Mouse (Mus musculus): Measurements from ENCODE around the gene Abi3bp.

Abi3bp gene

GRCm38 (mm10) chr16:56477677-56478574 lies at the start of gene Abi3bp:
Abi3bp (plus strand) TSS chr16:56477878.
- Histone ChIP-seq H3K27me3 (ENCODE audit: control insufficient read depth, insufficient read depth, low read length, poor library complexity, severe bottlenecking) (no peaks in the 10 kb centered on the region), H3K36me3 (ENCODE audit: control insufficient read depth, insufficient read depth, low read length, poor library complexity, severe bottlenecking) (no peaks in the 10 kb centered on the region)
- no peak for DNase-seq (ENCODE audit: low read depth, low spot score)

DNA sequence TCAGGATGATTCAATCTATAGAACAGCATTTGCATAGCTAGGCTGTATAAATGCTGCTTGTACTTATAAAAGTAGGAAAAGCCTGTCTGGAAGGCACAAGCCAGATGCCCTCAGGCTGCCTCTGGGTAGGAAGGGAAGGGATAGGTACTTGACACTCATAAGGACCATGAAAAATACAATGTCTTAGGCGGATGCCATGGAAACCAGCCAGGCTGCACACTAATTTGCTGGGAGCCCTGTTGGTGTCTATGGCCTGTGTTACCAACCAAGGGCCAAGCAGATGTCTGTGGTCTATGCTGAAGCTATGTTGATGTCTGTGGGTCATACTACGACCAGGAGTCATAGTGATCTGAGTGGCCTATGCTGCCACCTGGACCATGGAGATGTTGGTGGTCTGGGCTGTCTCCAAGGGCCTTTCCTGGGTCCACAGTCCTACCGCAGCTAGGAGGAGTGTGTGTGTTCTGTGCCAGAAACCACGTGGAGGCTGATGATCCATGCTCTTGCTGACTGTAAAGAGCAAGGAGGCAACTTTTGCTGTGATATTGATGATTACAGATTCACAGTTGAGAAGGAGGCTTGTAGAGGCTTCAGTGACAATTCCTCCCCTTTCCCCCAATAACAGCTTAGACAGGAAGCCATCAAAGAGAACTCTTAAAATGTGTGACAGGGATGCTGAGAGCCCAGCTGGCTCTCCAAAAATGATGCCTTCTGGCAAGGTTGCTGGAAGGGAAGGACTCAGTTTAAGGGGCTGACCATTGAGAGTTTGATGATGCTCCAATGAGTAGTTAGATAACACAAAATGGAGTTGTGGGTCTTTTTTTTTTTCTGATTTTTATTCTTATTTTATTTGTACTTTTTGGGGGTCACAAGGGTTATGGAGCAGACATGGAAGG lies 42.1 kb upstream of the Abi3bp start:
- no peaks in the 10 kb centered on the region for H3K36me3 ChIP-seq (ENCODE audit: control insufficient read depth, insufficient read depth, low read length, poor library complexity, severe bottlenecking)
- no peak for DNase-seq (ENCODE audit: low read depth, low spot score)

DNA sequence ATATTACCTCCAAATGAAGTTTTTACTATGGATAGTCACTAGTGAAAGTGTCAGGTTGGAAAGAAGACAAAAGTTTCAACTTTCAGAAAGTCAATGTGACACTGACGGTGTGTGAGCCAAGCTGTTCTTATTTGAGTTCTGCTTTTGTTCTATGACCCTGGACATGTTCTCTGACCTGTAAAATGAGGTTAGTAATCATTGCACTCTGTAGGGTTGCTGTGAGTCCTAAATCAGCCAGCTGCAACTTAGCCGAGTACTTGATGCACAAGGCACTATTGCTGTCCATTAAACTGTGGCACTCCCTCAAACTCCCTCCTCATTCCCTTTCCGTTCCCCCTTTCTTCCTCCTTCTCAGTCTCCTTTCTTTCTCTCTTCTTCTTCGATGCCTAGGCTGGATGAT lies 37.4 kb upstream of the Abi3bp start:
- no peaks in the 10 kb centered on the region for H3K36me3 ChIP-seq (ENCODE audit: control insufficient read depth, insufficient read depth, low read length, poor library complexity, severe bottlenecking)
- no peaks in the 10 kb centered on the region; the same call in 1 of the 2 replicates for H3K27me3 ChIP-seq (ENCODE audit: control insufficient read depth, insufficient read depth, low read length, poor library complexity, severe bottlenecking)
- DNase-seq (ENCODE audit: low read depth, low spot score): no peak

More for the DNA sequence above, 42.1 kb upstream of the Abi3bp start:
- no peaks in the 10 kb centered on the region; the same call in 1 of the 2 replicates for H3K27me3 ChIP-seq (ENCODE audit: control insufficient read depth, insufficient read depth, low read length, poor library complexity, severe bottlenecking)

DNA sequence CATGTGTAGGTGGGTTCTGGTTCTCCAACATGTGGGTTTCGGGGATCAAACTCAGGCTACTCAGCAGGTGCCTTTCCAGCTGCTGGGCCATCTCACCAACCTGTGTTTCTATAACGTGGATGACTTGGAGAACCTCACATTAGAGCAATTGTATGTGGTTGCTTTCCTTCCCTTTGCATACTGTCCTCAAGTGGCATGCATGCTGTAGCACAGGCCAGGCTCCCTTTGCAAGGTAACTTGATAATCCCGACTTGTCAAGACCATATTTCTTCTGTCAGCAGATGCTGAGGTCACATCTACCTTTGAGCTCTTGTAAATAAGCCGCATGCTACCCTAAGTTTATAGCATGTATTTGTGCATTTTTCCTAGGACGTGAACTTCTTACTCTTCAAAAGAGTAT lies 36.6 kb upstream of the Abi3bp start:
- no peak for DNase-seq (ENCODE audit: low read depth, low spot score)
- Histone ChIP-seq H3K27me3 (ENCODE audit: control insufficient read depth, insufficient read depth, low read length, poor library complexity, severe bottlenecking) (no peaks in the 10 kb centered on the region; the same call in 1 of the 2 replicates), H3K36me3 (ENCODE audit: control insufficient read depth, insufficient read depth, low read length, poor library complexity, severe bottlenecking) (no peaks in the 10 kb centered on the region)

DNA sequence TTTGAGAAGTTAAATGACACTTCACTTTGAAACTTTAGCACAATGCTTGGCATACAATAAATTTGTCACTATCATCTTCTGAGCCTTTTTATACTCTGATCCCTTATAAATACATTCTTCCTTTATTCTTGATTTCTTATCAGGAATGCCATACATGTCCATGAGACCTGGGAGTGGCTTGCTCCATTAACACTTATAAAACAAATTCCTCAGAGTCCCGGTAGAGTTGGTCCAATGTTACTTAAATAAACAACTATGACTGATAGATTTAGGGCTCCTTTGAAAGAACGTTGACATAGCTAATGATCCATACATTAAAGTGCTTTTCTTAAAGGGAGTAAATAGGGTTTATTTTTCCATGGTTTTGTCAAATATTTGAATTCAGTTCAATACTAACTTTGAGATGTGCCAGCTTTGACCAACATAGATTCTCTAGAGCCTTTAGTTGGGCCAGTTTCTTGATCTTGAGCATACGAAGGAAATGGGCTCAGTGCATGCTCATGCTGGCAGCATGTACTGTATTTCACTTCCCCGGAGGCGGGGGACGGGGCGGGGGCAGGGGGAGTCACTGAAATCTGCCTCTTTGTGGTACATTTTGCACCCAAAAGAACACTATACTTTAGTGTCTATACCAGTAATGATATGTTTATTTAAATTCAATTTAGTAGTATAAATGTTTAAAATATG lies 35.9 kb upstream of the Abi3bp start:
- no peaks in the 10 kb centered on the region; the same call in 1 of the 2 replicates for H3K27me3 ChIP-seq (ENCODE audit: control insufficient read depth, insufficient read depth, low read length, poor library complexity, severe bottlenecking)
- DNase-seq (ENCODE audit: low read depth, low spot score): no peak
- no peaks in the 10 kb centered on the region for H3K36me3 ChIP-seq (ENCODE audit: control insufficient read depth, insufficient read depth, low read length, poor library complexity, severe bottlenecking)

DNA sequence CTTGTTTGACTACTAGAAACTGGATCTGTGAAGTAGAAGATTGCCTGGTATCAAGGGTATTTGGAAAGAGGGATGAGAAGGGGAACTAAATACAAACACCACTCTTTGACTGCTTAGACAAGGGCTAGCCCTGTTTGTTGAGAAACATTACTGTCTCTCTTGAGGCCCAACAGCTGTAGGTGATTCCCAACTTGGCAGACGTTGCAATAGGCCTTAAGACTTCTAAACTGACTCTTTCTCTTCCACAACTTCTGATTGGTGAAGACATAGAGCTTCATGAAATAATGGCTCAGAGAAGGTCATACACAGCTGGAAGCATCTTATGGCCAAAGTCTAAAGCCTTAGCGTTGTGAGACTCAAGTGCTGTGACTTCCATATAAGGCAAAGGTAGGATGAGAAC lies 26.2 kb upstream of the Abi3bp start:
- no peak for DNase-seq (ENCODE audit: low read depth, low spot score)
- Histone ChIP-seq H3K27me3 (ENCODE audit: control insufficient read depth, insufficient read depth, low read length, poor library complexity, severe bottlenecking) (no peaks in the 10 kb centered on the region), H3K36me3 (ENCODE audit: control insufficient read depth, insufficient read depth, low read length, poor library complexity, severe bottlenecking) (no peaks in the 10 kb centered on the region)

- H3K36me3 ChIP-seq (ENCODE audit: control insufficient read depth, insufficient read depth, low read length, poor library complexity, severe bottlenecking): no peaks in the 10 kb centered on the region
- no peaks in the 10 kb centered on the region for H3K27me3 ChIP-seq (ENCODE audit: control insufficient read depth, insufficient read depth, low read length, poor library complexity, severe bottlenecking)
- DNase-seq (ENCODE audit: low read depth, low spot score): no peak
These were observed 25.8 kb upstream of the Abi3bp start for GRCm38 (mm10) chr16:56451923-56452322.

- no peaks in the 10 kb centered on the region for H3K27me3 ChIP-seq (ENCODE audit: control insufficient read depth, insufficient read depth, low read length, poor library complexity, severe bottlenecking)
- no peaks in the 10 kb centered on the region for H3K36me3 ChIP-seq (ENCODE audit: control insufficient read depth, insufficient read depth, low read length, poor library complexity, severe bottlenecking)
- no peak for DNase-seq (ENCODE audit: low read depth, low spot score)
These were observed 19.5 kb upstream of the Abi3bp start for GRCm38 (mm10) chr16:56458052-56458754.

DNA sequence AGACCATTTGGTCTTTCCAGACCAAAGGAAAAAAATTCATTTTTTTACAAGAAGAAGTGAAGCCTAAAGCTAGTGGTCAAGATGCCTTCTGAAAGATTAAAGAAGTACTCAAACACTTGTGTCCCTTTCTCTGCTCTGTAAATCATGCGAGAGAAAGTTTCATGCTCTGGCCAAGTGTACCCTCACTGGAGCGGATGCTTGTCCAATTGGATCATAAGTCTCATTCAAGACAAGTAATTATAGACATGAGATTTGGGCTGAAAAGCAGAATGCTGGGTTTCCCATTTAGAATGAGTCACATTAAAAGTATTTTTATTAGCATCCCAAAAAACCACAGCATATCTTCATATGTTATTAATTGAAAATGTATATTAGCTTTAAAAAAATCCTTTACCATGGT lies 4.5 kb upstream of the Abi3bp start:
- H3K27me3 ChIP-seq (ENCODE audit: control insufficient read depth, insufficient read depth, low read length, poor library complexity, severe bottlenecking): no peaks in the 10 kb centered on the region
- no peaks in the 10 kb centered on the region for H3K36me3 ChIP-seq (ENCODE audit: control insufficient read depth, insufficient read depth, low read length, poor library complexity, severe bottlenecking)
- no peak for DNase-seq (ENCODE audit: low read depth, low spot score)

GRCm38 (mm10) chr16:56475676-56476075 lies 2.0 kb upstream of the Abi3bp start:
- DNase-seq (ENCODE audit: low read depth, low spot score): no peak
- no peaks in the 10 kb centered on the region for H3K36me3 ChIP-seq (ENCODE audit: control insufficient read depth, insufficient read depth, low read length, poor library complexity, severe bottlenecking)
- H3K27me3 ChIP-seq (ENCODE audit: control insufficient read depth, insufficient read depth, low read length, poor library complexity, severe bottlenecking): no peaks in the 10 kb centered on the region

DNA sequence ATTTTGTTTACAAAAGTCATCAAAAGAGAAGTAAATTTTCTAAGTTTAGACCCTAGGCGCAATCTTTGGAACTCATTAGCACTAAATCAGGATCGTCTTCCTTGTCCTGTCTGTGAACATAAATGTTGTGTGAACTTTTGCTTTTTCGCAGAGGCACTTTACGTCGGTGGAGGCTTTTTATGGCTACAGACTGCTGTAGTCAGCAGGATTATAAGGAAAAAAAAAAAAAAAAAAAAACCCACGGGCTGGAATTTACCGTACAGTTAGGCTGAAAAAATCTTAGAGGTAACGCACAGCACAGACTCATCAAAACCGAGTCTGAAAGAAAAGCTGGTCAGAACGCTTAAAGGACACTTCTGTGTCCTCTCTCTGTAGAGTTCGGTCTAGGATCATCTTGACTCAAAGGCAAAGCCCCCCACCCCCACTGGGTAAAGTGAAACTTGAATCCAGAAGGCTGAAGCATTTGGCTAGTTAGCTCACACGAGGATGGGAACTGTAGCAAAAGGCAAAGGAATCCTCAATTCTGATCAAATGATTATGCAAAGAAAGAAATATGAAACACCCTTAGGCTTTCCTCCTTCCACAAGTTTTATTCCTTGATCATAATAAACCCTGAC lies 1.0 kb downstream of the Abi3bp start:
- DNase-seq (ENCODE audit: low read depth, low spot score): no peak
- H3K27me3 ChIP-seq (ENCODE audit: control insufficient read depth, insufficient read depth, low read length, poor library complexity, severe bottlenecking): no peaks in the 10 kb centered on the region
- no peaks in the 10 kb centered on the region for H3K36me3 ChIP-seq (ENCODE audit: control insufficient read depth, insufficient read depth, low read length, poor library complexity, severe bottlenecking)

DNA sequence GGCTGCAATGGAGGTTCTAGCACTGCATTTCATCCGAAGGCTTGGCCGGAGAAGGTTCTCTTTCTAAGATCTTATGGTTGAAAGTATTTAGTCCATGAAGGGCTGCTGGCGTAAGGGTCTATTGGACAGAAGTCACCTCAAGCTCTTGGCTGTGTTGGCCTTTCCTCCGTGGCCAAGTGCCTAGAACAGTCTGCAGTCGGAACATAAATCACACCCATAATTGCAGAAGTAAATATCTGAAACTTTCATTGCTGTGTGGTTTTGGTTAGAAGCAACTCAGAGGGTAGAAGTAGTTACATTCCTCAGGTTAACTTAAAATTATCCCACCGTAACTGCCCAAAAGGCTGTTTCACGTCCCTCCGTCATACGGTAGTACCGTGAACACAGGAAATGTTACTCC lies 5.8 kb downstream of the Abi3bp start:
- Histone ChIP-seq H3K27me3 (ENCODE audit: control insufficient read depth, insufficient read depth, low read length, poor library complexity, severe bottlenecking) (no peaks in the 10 kb centered on the region), H3K36me3 (ENCODE audit: control insufficient read depth, insufficient read depth, low read length, poor library complexity, severe bottlenecking) (no peaks in the 10 kb centered on the region)
- no peak for DNase-seq (ENCODE audit: low read depth, low spot score)

- DNase-seq (ENCODE audit: low read depth, low spot score): no peak
- H3K36me3 ChIP-seq (ENCODE audit: control insufficient read depth, insufficient read depth, low read length, poor library complexity, severe bottlenecking): no peaks in the 10 kb centered on the region
These were observed 8.8 kb downstream of the Abi3bp start for GRCm38 (mm10) chr16:56486461-56486860.

DNA sequence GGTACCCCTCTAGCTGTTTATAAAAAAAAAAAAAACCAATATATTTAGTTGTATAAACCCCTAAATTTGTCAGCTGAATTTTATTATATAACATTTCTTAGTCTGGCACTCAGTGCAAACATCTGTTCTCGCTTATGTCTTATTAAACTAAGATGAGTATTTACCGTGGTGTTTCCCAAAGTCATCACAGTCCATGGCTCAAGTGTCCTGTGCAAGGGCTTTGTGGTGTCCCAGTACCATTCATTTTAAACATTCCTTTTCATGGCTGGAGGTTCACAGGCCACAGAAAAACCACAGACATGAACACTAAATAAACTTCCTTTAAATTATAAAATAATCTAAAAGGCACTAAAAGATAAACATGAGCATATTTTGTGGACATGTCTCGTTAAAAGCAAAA lies 13.2 kb downstream of the Abi3bp start:
- DNase-seq (ENCODE audit: low read depth, low spot score): no peak
- no peaks in the 10 kb centered on the region for H3K36me3 ChIP-seq (ENCODE audit: control insufficient read depth, insufficient read depth, low read length, poor library complexity, severe bottlenecking)
- no peaks in the 10 kb centered on the region for H3K27me3 ChIP-seq (ENCODE audit: control insufficient read depth, insufficient read depth, low read length, poor library complexity, severe bottlenecking)

More at GRCm38 (mm10) chr16:56486461-56486860, 8.8 kb downstream of the Abi3bp start:
- no peaks in the 10 kb centered on the region for H3K27me3 ChIP-seq (ENCODE audit: control insufficient read depth, insufficient read depth, low read length, poor library complexity, severe bottlenecking)
